Mouse (Mus musculus): Measurements from ENCODE around the gene Taar5. TPM values are rescaled to one million over a fixed set of nuclear protein-coding genes. Genes with fewer than 3 reads are reported as not detected.

Taar5 gene
- total RNA-seq, 1 experiment = not detected

DNA sequence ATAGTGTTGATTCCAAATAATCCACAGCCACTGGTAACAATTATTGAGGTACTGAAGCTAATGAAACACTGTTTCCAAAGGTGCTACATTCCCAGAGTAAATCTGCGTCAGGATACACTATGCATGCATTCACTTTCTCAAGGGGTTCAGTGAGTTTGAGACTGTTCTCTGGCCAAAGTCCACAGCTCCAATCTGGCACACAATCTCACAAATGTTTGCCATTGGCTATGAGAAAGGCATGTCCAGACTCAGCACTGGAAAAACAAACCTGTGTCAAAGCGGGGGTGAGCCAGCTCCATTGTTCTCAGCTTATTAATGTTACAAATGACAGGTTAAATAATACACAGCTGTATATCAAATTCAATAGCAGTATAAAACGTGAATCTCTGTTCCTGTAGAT lies 11.4 kb upstream of the Taar5 start:
- DNase-seq (ENCODE audit: low read depth, low spot score) = no peak
- Histone ChIP-seq H3K9ac (ENCODE audit: insufficient read depth, low read depth, low read length, poor library complexity, severe bottlenecking) (no peak overlapping the region), H3K4me1 (ENCODE audit: control insufficient read depth in 2 of 2, insufficient read depth in 2 of 2, low read length in 2 of 2, poor library complexity in 1 of 2) (no peaks in the 10 kb centered on the region; a peak in 1 of 4 replicates), H3K27ac (ENCODE audit: insufficient read depth, low read depth, low read length, poor library complexity, severe bottlenecking) (no peak overlapping the region), H3K36me3 (ENCODE audit: control insufficient read depth, insufficient read depth, low read length, poor library complexity, severe bottlenecking) (no peaks in the 10 kb centered on the region), H3K4me3 (ENCODE audit: insufficient read depth in 1 of 2, low read depth in 1 of 2, low read length in 2 of 2, poor library complexity in 1 of 2, severe bottlenecking in 1 of 2) (no peak overlapping the region), H3K9me3 (ENCODE audit: control insufficient read depth, insufficient read depth, low read depth, low read length) (no peaks in the 10 kb centered on the region)
- in situ Hi-C loops (cut with MboI; ENCODE audit: low sequenced_read_pairs in 2 of 2, unreplicated experiment in 2 of 2) = loop anchor here in 1 of 2 experiments (25.0 kb wide), 1 partner anchor 653 kb away; no protein-coding TSS in a partner anchor
- TF ChIP-seq ZC3H11A (IDR thresholded peaks at IDR 0.05; ENCODE audit: borderline replicate concordance, low read depth, low read length) (no peak), MAFK (IDR thresholded peaks at IDR 0.05; ENCODE audit: insufficient read depth, low read depth, low read length) (no peak), ZNF384 (IDR thresholded peaks at IDR 0.05; ENCODE audit: low read depth, low read length) (no peak), CHD2 (IDR thresholded peaks at IDR 0.05; ENCODE audit: low read depth, low read length) (no peak), HCFC1 (IDR thresholded peaks at IDR 0.05; ENCODE audit: borderline replicate concordance, insufficient read depth, low read length) (no peak)

DNA sequence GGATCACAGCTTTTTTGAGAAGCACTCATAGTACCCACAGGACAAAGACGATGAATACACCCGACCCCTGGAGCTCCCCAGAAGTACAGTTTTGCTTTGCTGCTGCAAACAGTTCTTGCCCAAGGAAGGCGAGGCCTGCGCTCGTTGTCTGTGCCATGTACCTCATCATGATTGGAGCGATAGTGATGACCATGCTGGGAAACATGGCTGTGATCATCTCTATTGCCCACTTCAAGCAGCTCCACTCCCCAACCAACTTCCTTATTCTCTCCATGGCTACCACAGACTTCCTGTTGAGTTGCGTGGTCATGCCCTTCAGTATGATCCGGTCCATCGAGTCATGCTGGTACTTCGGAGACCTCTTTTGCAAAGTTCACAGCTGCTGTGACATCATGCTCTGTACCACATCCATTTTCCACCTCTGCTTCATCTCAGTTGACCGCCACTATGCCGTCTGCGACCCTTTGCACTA lies 10.0 kb upstream of the Taar5 start, which contains the start of gene Taar4:
Gene Taar4, plus strand, starts transcription at position 51 of the 472 bp plus-strand sequence.
- DNase-seq (ENCODE audit: low read depth, low spot score) = no peak
- no peaks in the 10 kb centered on the region for H3K9me3 ChIP-seq (ENCODE audit: control insufficient read depth, insufficient read depth, low read depth, low read length)
- H3K27ac ChIP-seq (ENCODE audit: insufficient read depth, low read depth, low read length, poor library complexity, severe bottlenecking) = no peak within 1 kb of the TSS
- H3K36me3 ChIP-seq (ENCODE audit: control insufficient read depth, insufficient read depth, low read length, poor library complexity, severe bottlenecking) = no peaks in the 10 kb centered on the region
- TF ChIP-seq MAFK (IDR thresholded peaks at IDR 0.05; ENCODE audit: insufficient read depth, low read depth, low read length) (no peak), ZNF384 (IDR thresholded peaks at IDR 0.05; ENCODE audit: low read depth, low read length) (no peak), HCFC1 (IDR thresholded peaks at IDR 0.05; ENCODE audit: borderline replicate concordance, insufficient read depth, low read length) (no peak), ZC3H11A (IDR thresholded peaks at IDR 0.05; ENCODE audit: borderline replicate concordance, low read depth, low read length) (no peak), CHD2 (IDR thresholded peaks at IDR 0.05; ENCODE audit: low read depth, low read length) (no peak)
- in situ Hi-C loops (cut with MboI; ENCODE audit: low sequenced_read_pairs in 2 of 2, unreplicated experiment in 2 of 2) = loop anchor here in 1 of 2 experiments (25.0 kb wide), 1 partner anchor 652 kb away; no protein-coding TSS in a partner anchor
- no peak within 1 kb of the TSS for H3K4me3 ChIP-seq (ENCODE audit: insufficient read depth in 1 of 2, low read depth in 1 of 2, low read length in 2 of 2, poor library complexity in 1 of 2, severe bottlenecking in 1 of 2)
- no peak within 1 kb of the TSS for H3K9ac ChIP-seq (ENCODE audit: insufficient read depth, low read depth, low read length, poor library complexity, severe bottlenecking)
- H3K4me1 ChIP-seq (ENCODE audit: control insufficient read depth in 2 of 2, insufficient read depth in 2 of 2, low read length in 2 of 2, poor library complexity in 1 of 2) = no peaks in the 10 kb centered on the region

DNA sequence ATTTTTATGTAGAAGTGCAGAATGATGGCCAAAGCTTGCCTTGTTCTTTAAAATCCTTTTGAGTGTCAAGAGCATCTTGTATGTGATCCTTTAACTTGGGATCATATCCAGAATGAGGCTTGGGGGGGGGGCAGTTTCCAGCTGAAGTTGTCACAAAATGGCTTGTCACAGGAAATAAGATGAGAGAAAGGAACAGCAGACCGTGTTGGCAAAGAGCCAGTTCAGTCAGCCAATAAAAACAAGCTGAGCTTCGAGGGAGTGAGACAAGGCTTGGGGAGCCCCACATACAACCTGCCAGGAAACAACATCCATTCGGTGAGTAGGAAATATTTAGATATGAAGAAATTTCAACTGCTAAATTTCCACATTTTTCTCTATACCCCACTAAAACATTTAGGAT lies 7.1 kb upstream of the Taar5 start:
- TF ChIP-seq ZC3H11A (IDR thresholded peaks at IDR 0.05; ENCODE audit: borderline replicate concordance, low read depth, low read length) (no peak), CHD2 (IDR thresholded peaks at IDR 0.05; ENCODE audit: low read depth, low read length) (no peak)

DNA sequence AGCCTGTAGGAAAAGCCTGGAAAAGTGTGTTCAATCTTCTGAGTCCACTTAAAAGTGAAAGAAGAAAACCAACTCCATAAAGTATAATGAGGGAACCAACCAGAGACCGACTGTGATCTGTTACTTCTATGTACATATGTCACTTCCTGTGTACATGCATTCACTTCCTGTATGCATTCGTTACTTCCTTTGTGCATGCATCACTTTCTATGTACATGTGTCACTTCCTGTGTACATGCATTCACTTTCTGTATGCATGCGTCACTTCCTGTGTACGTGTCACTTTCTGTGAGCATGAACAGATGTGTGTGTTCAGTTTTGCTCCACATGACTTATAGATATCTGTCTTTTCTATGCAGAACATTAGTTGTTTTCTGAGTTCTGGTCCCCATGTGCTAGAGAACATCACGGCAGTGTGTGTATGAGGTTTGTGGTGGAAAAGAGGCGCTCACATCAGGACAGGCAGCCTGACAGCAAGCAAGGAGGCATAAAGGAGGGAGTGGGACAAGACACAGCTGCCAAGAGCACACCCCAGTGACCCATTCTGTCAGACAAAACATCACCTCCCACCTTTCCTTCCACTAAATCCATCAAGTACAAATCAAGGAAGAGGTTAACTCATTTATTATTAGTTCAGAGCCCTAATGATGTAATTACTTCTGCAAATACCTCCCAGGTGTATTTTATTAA lies 5.4 kb upstream of the Taar5 start:
- no peaks in the 10 kb centered on the region for H3K4me1 ChIP-seq (ENCODE audit: control insufficient read depth in 2 of 2, insufficient read depth in 2 of 2, low read length in 2 of 2, poor library complexity in 1 of 2)
- H3K4me3 ChIP-seq (ENCODE audit: insufficient read depth in 1 of 2, low read depth in 1 of 2, low read length in 2 of 2, poor library complexity in 1 of 2, severe bottlenecking in 1 of 2) = no peak overlapping the region
- in situ Hi-C loops (cut with MboI; ENCODE audit: low sequenced_read_pairs in 2 of 2, unreplicated experiment in 2 of 2) = loop anchor here in 1 of 2 experiments (25.0 kb wide), 1 partner anchor 647 kb away; no protein-coding TSS in a partner anchor
- DNase-seq (ENCODE audit: low read depth, low spot score) = no peak
- no peaks in the 10 kb centered on the region for H3K36me3 ChIP-seq (ENCODE audit: control insufficient read depth, insufficient read depth, low read length, poor library complexity, severe bottlenecking)
- H3K27ac ChIP-seq (ENCODE audit: insufficient read depth, low read depth, low read length, poor library complexity, severe bottlenecking) = no peak overlapping the region
- H3K9ac ChIP-seq (ENCODE audit: insufficient read depth, low read depth, low read length, poor library complexity, severe bottlenecking) = no peak overlapping the region
- TF ChIP-seq MAFK (IDR thresholded peaks at IDR 0.05; ENCODE audit: insufficient read depth, low read depth, low read length) (no peak), HCFC1 (IDR thresholded peaks at IDR 0.05; ENCODE audit: borderline replicate concordance, insufficient read depth, low read length) (no peak), CHD2 (IDR thresholded peaks at IDR 0.05; ENCODE audit: low read depth, low read length) (no peak), ZC3H11A (IDR thresholded peaks at IDR 0.05; ENCODE audit: borderline replicate concordance, low read depth, low read length) (no peak), ZNF384 (IDR thresholded peaks at IDR 0.05; ENCODE audit: low read depth, low read length) (no peak)
- H3K9me3 ChIP-seq (ENCODE audit: control insufficient read depth, insufficient read depth, low read depth, low read length) = no peaks in the 10 kb centered on the region

More for the DNA sequence above, 7.1 kb upstream of the Taar5 start:
- no peaks in the 10 kb centered on the region for H3K36me3 ChIP-seq (ENCODE audit: control insufficient read depth, insufficient read depth, low read length, poor library complexity, severe bottlenecking)
- no peak for DNase-seq (ENCODE audit: low read depth, low spot score)
- no peak overlapping the region for H3K4me3 ChIP-seq (ENCODE audit: insufficient read depth in 1 of 2, low read depth in 1 of 2, low read length in 2 of 2, poor library complexity in 1 of 2, severe bottlenecking in 1 of 2)
- no peaks in the 10 kb centered on the region for H3K9me3 ChIP-seq (ENCODE audit: control insufficient read depth, insufficient read depth, low read depth, low read length)
- no peak overlapping the region for H3K27ac ChIP-seq (ENCODE audit: insufficient read depth, low read depth, low read length, poor library complexity, severe bottlenecking)
- H3K9ac ChIP-seq (ENCODE audit: insufficient read depth, low read depth, low read length, poor library complexity, severe bottlenecking) = no peak overlapping the region
- no peaks in the 10 kb centered on the region for H3K4me1 ChIP-seq (ENCODE audit: control insufficient read depth in 2 of 2, insufficient read depth in 2 of 2, low read length in 2 of 2, poor library complexity in 1 of 2)
- in situ Hi-C loops (cut with MboI; ENCODE audit: low sequenced_read_pairs in 2 of 2, unreplicated experiment in 2 of 2) = loop anchor here in 1 of 2 experiments (25.0 kb wide), 1 partner anchor 649 kb away; no protein-coding TSS in a partner anchor
